Mouse (Mus musculus): Measurements from ENCODE around the gene Gm14403. TPM values are rescaled to one million over a fixed set of nuclear protein-coding genes. Genes with fewer than 3 reads are reported as not detected.

The Gm14403 gene
- polyA plus RNA-seq, 1 experiment from 2014 or later = 1.5 TPM

Other genes with a start within 250 kb of the Gm14403 start
- not detected in 2 replicates for gene Gm14409, start 231.2 kb upstream of the Gm14403 start, polyA plus RNA-seq (2015; fragmentation: Nextera tagmentation; extraction: Ambion mirVana)
- 0.09 TPM in 1 of 2 replicates, not detected in the other for gene Gm14412, start 173.9 kb upstream of the Gm14403 start, polyA plus RNA-seq (2015; fragmentation: Nextera tagmentation; extraction: Ambion mirVana)
- gene Gm14418, start 99.9 kb upstream of the Gm14403 start, polyA plus RNA-seq (2015; fragmentation: Nextera tagmentation; extraction: Ambion mirVana) = 1.0 and 1.1 TPM in 2 replicates
- 1.8 and 3.0 TPM in 2 replicates for gene Zfp970, start 33.5 kb upstream of the Gm14403 start, polyA plus RNA-seq (2015; fragmentation: Nextera tagmentation; extraction: Ambion mirVana)
- not detected in 2 replicates for gene Gm14406, start 80.0 kb downstream of the Gm14403 start, polyA plus RNA-seq (2015; fragmentation: Nextera tagmentation; extraction: Ambion mirVana)